Mouse (Mus musculus): ENCODE measurements around the gene Scn10a.

GRCm38 (mm10) chr9:119741101-119741786 lies 22.1 kb upstream of the Scn10a start:
- TF ChIP-seq CTCF (IDR thresholded peaks at IDR 0.05; ENCODE audit: low read depth, low read length) (no peak), GATA1 (IDR thresholded peaks at IDR 0.05; ENCODE audit: borderline replicate concordance, low read length) (no peak)
